Mouse (Mus musculus): ENCODE measurements around the gene Dmxl2.

- no peak for TF ChIP-seq CTCF (IDR thresholded peaks at IDR 0.05; ENCODE audit: insufficient read depth, low read depth, low read length)
- no peak for TF ChIP-seq POLR2A (IDR thresholded peaks at IDR 0.05; ENCODE audit: insufficient read depth, low read depth, low read length)
Measured at GRCm38 (mm10) chr9:54540801-54541200, 39.4 kb upstream of the Dmxl2 start.
